Mouse (Mus musculus) CH12.LX (cell line): ENCODE measurements around the gene Rhbdl1. TPM values are rescaled to one million over a fixed set of nuclear protein-coding genes. Genes with fewer than 3 reads are reported as not detected.

Experiments used
- DNase-seq: peaks from one replicate; pipeline ENCODE4 v3.0.0-alpha.2; 2013; ENCODE audit errors: extremely low read depth
- H3K27ac ChIP-seq: 2 replicates; pipeline ENCODE4 v1.5.1; 2012; ENCODE audit warnings: low read depth, mild to moderate bottlenecking, control low read depth, moderate library complexity; ENCODE audit not compliant: insufficient read depth
- H3K27me3 ChIP-seq: replicated peaks from 2 replicates; pipeline ENCODE3; 2012; ENCODE audit warnings: inconsistent platforms
- H3K36me3 ChIP-seq, 2 experiments: replicated peaks in 1 of 2; 2 replicates each; pipeline versions ENCODE3 to v1.6.1; 2012; ENCODE audit warnings: inconsistent platforms in 1 of 2, low read length in 1 of 2, mild to moderate bottlenecking in 1 of 2, mixed read lengths in 1 of 2, moderate library complexity in 1 of 2; ENCODE audit not compliant: control insufficient read depth in 1 of 2, insufficient read depth in 1 of 2
- H3K4me1 ChIP-seq, 2 experiments: 2 replicates each; pipeline ENCODE4 v1.6.1; 2012; ENCODE audit warnings: inconsistent platforms in 1 of 2, moderate library complexity in 1 of 2; ENCODE audit not compliant: insufficient read depth in 2 of 2, control insufficient read depth in 1 of 2
- H3K4me2 ChIP-seq: 2 replicates; pipeline ENCODE4 v1.6.1; 2012; ENCODE audit warnings: low read depth, mild to moderate bottlenecking, control low read depth; ENCODE audit not compliant: poor library complexity, insufficient read depth, severe bottlenecking
- H3K4me3 ChIP-seq, 3 experiments: fragments of 150-350 bp in 1 of 3; sonication (generic) in 1 of 3; replicated peaks in 1 of 3; 2 replicates each; pipeline versions ENCODE3 to v1.5.1; 2011 to 2012; ENCODE audit warnings: low read depth in 2 of 3, low read length in 2 of 3, mild to moderate bottlenecking in 2 of 3, moderate library complexity in 2 of 3, control low read depth in 1 of 3, improper control_type of control experiment in 1 of 3, inconsistent platforms in 1 of 3, mixed read lengths in 1 of 3; ENCODE audit not compliant: poor library complexity in 1 of 3
- H3K79me2 ChIP-seq: replicated peaks from 2 replicates; pipeline ENCODE4 v1.6.1; 2012; ENCODE audit warnings: mild to moderate bottlenecking, moderate library complexity; ENCODE audit not compliant: control insufficient read depth, poor library complexity, insufficient read depth, severe bottlenecking; ENCODE audit errors: extremely low read depth
- H3K9ac ChIP-seq: 2 replicates; pipeline ENCODE4 v1.6.1; 2012; ENCODE audit warnings: low read depth, mild to moderate bottlenecking, control low read depth, moderate library complexity; ENCODE audit not compliant: insufficient read depth
- H3K9me3 ChIP-seq: replicated peaks from 2 replicates; pipeline ENCODE3; 2012; ENCODE audit warnings: low read length, inconsistent platforms, mixed read lengths
- BHLHE40 ChIP-seq: IDR thresholded peaks from 2 replicates; pipeline ENCODE4 v1.6.1; 2011; ENCODE audit warnings: mild to moderate bottlenecking, low read depth, low read length, improper control_type of control experiment
- CHD2 ChIP-seq: IDR thresholded peaks from 2 replicates; pipeline ENCODE4 v1.6.1; 2011; ENCODE audit warnings: low read length, improper control_type of control experiment
- CTCF ChIP-seq, 2 experiments: IDR thresholded peaks in 1 of 2; conservative IDR thresholded peaks in 1 of 2; 2 replicates each; pipeline ENCODE4 v1.5.1; 2011 to 2012; ENCODE audit warnings: low read depth in 2 of 2, low read length in 2 of 2, improper control_type of control experiment in 1 of 2, inconsistent platforms in 1 of 2, mild to moderate bottlenecking in 1 of 2, moderate library complexity in 1 of 2
- E2F4 ChIP-seq: IDR thresholded peaks from 2 replicates; pipeline ENCODE4 v1.6.1; 2011; ENCODE audit warnings: low read depth, low read length, improper control_type of control experiment; ENCODE audit not compliant: insufficient replicate concordance
- ELF1 ChIP-seq: IDR thresholded peaks from 2 replicates; pipeline ENCODE4 v1.6.1; 2014; ENCODE audit warnings: low read depth, mild to moderate bottlenecking, inconsistent platforms, low read length, improper control_type of control experiment
- GABPA ChIP-seq: IDR thresholded peaks from 2 replicates; pipeline ENCODE4 v1.6.1; 2012; ENCODE audit warnings: low read depth, low read length, improper control_type of control experiment, inconsistent platforms; ENCODE audit not compliant: insufficient replicate concordance
- IRF4 ChIP-seq: IDR thresholded peaks from 2 replicates; pipeline ENCODE4 v1.6.1; 2014; ENCODE audit warnings: low read depth, mild to moderate bottlenecking, inconsistent platforms, low read length, improper control_type of control experiment
- JUN ChIP-seq: IDR thresholded peaks from 2 replicates; pipeline ENCODE4 v1.6.1; 2011; ENCODE audit warnings: low read depth, mild to moderate bottlenecking, low read length, improper control_type of control experiment, moderate library complexity; ENCODE audit not compliant: insufficient read depth
- JUND ChIP-seq: conservative IDR thresholded peaks from 2 replicates; pipeline ENCODE4 v1.6.1; 2011; ENCODE audit warnings: low read depth, low read length, improper control_type of control experiment
- KAT2A ChIP-seq: IDR thresholded peaks from 2 replicates; pipeline ENCODE4 v1.6.1; 2012; ENCODE audit warnings: low read length, improper control_type of control experiment, inconsistent platforms; ENCODE audit not compliant: insufficient replicate concordance
- MAX ChIP-seq: IDR thresholded peaks from 2 replicates; pipeline ENCODE4 v1.6.1; 2011; ENCODE audit warnings: low read length, improper control_type of control experiment
- MAZ ChIP-seq: IDR thresholded peaks from 2 replicates; pipeline ENCODE4 v1.6.1; 2012; ENCODE audit warnings: low read depth, mild to moderate bottlenecking, inconsistent platforms, low read length, improper control_type of control experiment, moderate library complexity
- MEF2A ChIP-seq: IDR thresholded peaks from 2 replicates; pipeline ENCODE4 v1.6.1; 2014; ENCODE audit warnings: low read depth, mild to moderate bottlenecking, inconsistent platforms, low read length, improper control_type of control experiment, borderline replicate concordance
- NELFE ChIP-seq: IDR thresholded peaks from 2 replicates; pipeline ENCODE4 v1.6.1; 2011; ENCODE audit warnings: low read depth, low read length, improper control_type of control experiment
- NRF1 ChIP-seq: IDR thresholded peaks from 2 replicates; pipeline ENCODE4 v1.6.1; 2014; ENCODE audit warnings: low read depth, mild to moderate bottlenecking, inconsistent platforms, low read length, improper control_type of control experiment, moderate library complexity
- PAX5 ChIP-seq: IDR thresholded peaks from 2 replicates; pipeline ENCODE4 v1.6.1; 2012; ENCODE audit warnings: low read length, inconsistent platforms, mixed read lengths
- POLR2A ChIP-seq: IDR thresholded peaks from 2 replicates; pipeline ENCODE4 v1.6.1; 2011; ENCODE audit warnings: low read depth, mild to moderate bottlenecking, improper control_type of control experiment, low read length
- POLR2AphosphoS2 ChIP-seq: IDR thresholded peaks from 2 replicates; pipeline ENCODE4 v1.6.1; 2011; ENCODE audit warnings: low read depth, low read length, improper control_type of control experiment
- RAD21 ChIP-seq: IDR thresholded peaks from 2 replicates; pipeline ENCODE4 v1.6.1; 2011; ENCODE audit warnings: low read depth, mild to moderate bottlenecking, low read length, improper control_type of control experiment, moderate library complexity
- RCOR1 ChIP-seq: conservative IDR thresholded peaks from 2 replicates; pipeline ENCODE4 v1.6.1; 2012; ENCODE audit warnings: low read depth, mild to moderate bottlenecking, inconsistent platforms, low read length, improper control_type of control experiment
- SIN3A ChIP-seq: IDR thresholded peaks from 2 replicates; pipeline ENCODE4 v1.6.1; 2012; ENCODE audit warnings: low read length, improper control_type of control experiment, inconsistent platforms
- SMC3 ChIP-seq: IDR thresholded peaks from 2 replicates; pipeline ENCODE4 v1.6.1; 2011; ENCODE audit warnings: low read depth, low read length, improper control_type of control experiment
- TBP ChIP-seq: conservative IDR thresholded peaks from 2 replicates; pipeline ENCODE4 v1.6.1; 2011; ENCODE audit warnings: low read depth, low read length, improper control_type of control experiment
- TCF12 ChIP-seq: IDR thresholded peaks from 2 replicates; pipeline ENCODE4 v1.6.1; 2014; ENCODE audit warnings: low read depth, mild to moderate bottlenecking, inconsistent platforms, low read length, improper control_type of control experiment
- UBTF ChIP-seq: IDR thresholded peaks from 2 replicates; pipeline ENCODE4 v1.6.1; 2012; ENCODE audit warnings: low read depth, mild to moderate bottlenecking, inconsistent platforms, low read length, improper control_type of control experiment, moderate library complexity
- USF1 ChIP-seq: IDR thresholded peaks from 2 replicates; pipeline ENCODE4 v1.6.1; 2014; ENCODE audit warnings: low read depth, mild to moderate bottlenecking, inconsistent platforms, low read length, improper control_type of control experiment
- USF2 ChIP-seq: conservative IDR thresholded peaks from 2 replicates; pipeline ENCODE4 v1.6.1; 2011; ENCODE audit warnings: low read depth, low read length, improper control_type of control experiment
- ZKSCAN1 ChIP-seq: IDR thresholded peaks from 2 replicates; pipeline ENCODE4 v1.6.1; 2012; ENCODE audit warnings: low read depth, inconsistent platforms, low read length, improper control_type of control experiment, borderline replicate concordance
- ZNF384 ChIP-seq: IDR thresholded peaks from 2 replicates; pipeline ENCODE4 v1.6.1; 2012; ENCODE audit warnings: low read depth, low read length, improper control_type of control experiment, inconsistent platforms
- dilution Hi-C: fragments of 300-500 bp; cut with MboI; formaldehyde crosslinking; loops from 2 replicates; pipeline ENCODE4 v1.14.3; 2020; ENCODE audit warnings: low sequenced_read_pairs; ENCODE audit not compliant: extremely low pct_unique_long_range_greater_than_20kb, extremely low pct_ligation_motif_present
- in situ Hi-C: fragments of 300-500 bp; cut with MboI; formaldehyde crosslinking; loops from 3 replicates; pipeline ENCODE4 v1.14.3; 2019; ENCODE audit warnings: low sequenced_read_pairs, low pct_ligation_motif_present, low pct_unique_long_range_greater_than_20kb, mixed read lengths
- polyA plus RNA-seq: library from polyadenylated mRNA; unstranded; fragments of >175 nt; gene quantifications from 2 replicates; pipeline ENCODE4 v1.2.1, GENCODE M21; 2012; ENCODE audit warnings: low read depth; ENCODE audit not compliant: insufficient read length
- total RNA-seq, 2 experiments: library from RNA; depleted of rRNA; stranded (reverse); fragments of 300-350 nt in 1 of 2; fragments of >200 nt in 1 of 2; gene quantifications; 2 replicates each; pipeline ENCODE4 v1.2.3; 2012 to 2014

The Rhbdl1 gene
- total RNA-seq (2012; rRNA removed), result 1.9 and 2.4 TPM in 2 replicates
- total RNA-seq (2014; rRNA removed), result not detected in 2 replicates
- 2.8 and 4.6 TPM in 2 replicates for polyA plus RNA-seq

GRCm38 (mm10) chr17:25837076-25837410 is at the start of gene Rhbdl1:
Gene Rhbdl1 (minus strand): TSS chr17:25837295.
- Histone ChIP-seq H3K27ac (no peak within 1 kb of the TSS), H3K79me2 (peaks cover 4% of the 10 kb centered on the region), H3K4me2 (no peak within 1 kb of the TSS), H3K36me3 (peaks cover 68 to 76% of the 10 kb centered on the region in 2 experiments), H3K9me3 (no peaks in the 10 kb centered on the region), H3K4me1 (peaks cover 9 to 19% of the 10 kb centered on the region in 2 experiments), H3K4me3 (no peak within 1 kb of the TSS), H3K9ac (no peak within 1 kb of the TSS), H3K27me3 (no peaks in the 10 kb centered on the region)
- in situ Hi-C loops, result no loop called here
- dilution Hi-C loops, result no loop called here
- no peak for DNase-seq
- TF ChIP-seq UBTF (no peak), MEF2A (no peak), IRF4 (no peak), KAT2A (no peak), SMC3 (no peak), BHLHE40 (no peak), E2F4 (no peak), MAX (no peak), ELF1 (no peak), ZKSCAN1 (no peak), MAZ (no peak), RCOR1 (no peak), PAX5 (no peak), TBP (no peak), NRF1 (no peak), GABPA (no peak), JUND (no peak), CHD2 (no peak), RAD21 (no peak)

- TF ChIP-seq USF2 (no peak), E2F4 (no peak), TCF12 (no peak), SIN3A (no peak), BHLHE40 (no peak), POLR2A (no peak), ZNF384 (no peak), IRF4 (no peak), JUND (no peak), NELFE (no peak), POLR2AphosphoS2 (no peak), TBP (no peak), MEF2A (no peak), USF1 (no peak), NRF1 (no peak), GABPA (no peak), RAD21 (no peak), CTCF (conservative IDR thresholded peaks at IDR 0.05 in 1 of 2, IDR thresholded peaks at IDR 0.05 in 1 of 2; ENCODE audit: low read depth in 2 of 2, low read length in 2 of 2) (no peak), JUN (no peak)
- Histone ChIP-seq H3K4me1 (peaks cover 0 to 5% of the 10 kb centered on the region in 2 experiments; a peak in 1 of 4 replicates), H3K9me3 (no peaks in the 10 kb centered on the region), H3K27me3 (no peaks in the 10 kb centered on the region), H3K4me3 (no peak overlapping the region), H3K36me3 (peaks cover 48 to 92% of the 10 kb centered on the region in 2 experiments), H3K79me2 (no peaks in the 10 kb centered on the region; the same call in 1 of the 2 replicates), H3K4me2 (no peak overlapping the region), H3K27ac (no peak overlapping the region), H3K9ac (no peak overlapping the region)
- in situ Hi-C loops, result no loop called here
- dilution Hi-C loops, result no loop called here
- no peak for DNase-seq
Observed at GRCm38 (mm10) chr17:25886806-25887205, 49.7 kb upstream of the Rhbdl1 start.
